Mouse (Mus musculus) yolk sac, embryonic 10.5 days (tissue): ENCODE measurements at regions not wholly inside any gene's neighbourhood (a gene's known extent, or its start where the extent isn't known, plus 50 kb on each side); places are given as distances from the start of the nearest gene placed in this dataset.
"Not testable (repeated sequence)": the region's sequence is repeated elsewhere in the genome, so short reads cannot be mapped to it uniquely, and the experiment has no call there.

Experiments used
- DNase-seq: peaks from one replicate; pipeline ENCODE4 v3.0.0-alpha.2; 2017; ENCODE audit warnings: low spot score

DNA sequence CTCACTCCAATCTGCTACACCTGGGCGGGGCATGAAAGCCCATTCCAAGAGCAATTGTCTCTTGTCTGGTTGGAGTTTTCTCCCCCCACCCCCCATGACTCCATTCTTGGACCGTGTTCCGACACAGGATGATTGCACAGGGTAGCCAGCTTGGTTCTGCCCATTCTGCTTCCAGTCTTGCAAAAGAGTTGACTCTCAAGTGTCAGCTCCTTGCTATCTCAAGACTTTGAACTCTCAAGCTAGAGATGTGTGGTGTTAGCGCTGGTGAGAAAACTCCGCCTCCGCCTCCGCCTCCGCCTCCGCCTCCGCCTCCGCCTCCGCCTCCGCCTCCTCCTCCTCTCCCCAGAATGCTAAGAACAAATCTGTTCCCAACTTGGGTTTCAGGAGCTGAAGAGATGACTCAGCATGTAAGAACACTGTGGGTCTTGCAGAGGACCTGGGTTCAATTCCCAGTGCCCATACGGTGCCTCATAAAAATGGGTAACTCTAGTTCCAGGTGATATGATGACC, 135.1 kb downstream of the Bcat1 start:
- DNase-seq = peak; percentile 56

DNA sequence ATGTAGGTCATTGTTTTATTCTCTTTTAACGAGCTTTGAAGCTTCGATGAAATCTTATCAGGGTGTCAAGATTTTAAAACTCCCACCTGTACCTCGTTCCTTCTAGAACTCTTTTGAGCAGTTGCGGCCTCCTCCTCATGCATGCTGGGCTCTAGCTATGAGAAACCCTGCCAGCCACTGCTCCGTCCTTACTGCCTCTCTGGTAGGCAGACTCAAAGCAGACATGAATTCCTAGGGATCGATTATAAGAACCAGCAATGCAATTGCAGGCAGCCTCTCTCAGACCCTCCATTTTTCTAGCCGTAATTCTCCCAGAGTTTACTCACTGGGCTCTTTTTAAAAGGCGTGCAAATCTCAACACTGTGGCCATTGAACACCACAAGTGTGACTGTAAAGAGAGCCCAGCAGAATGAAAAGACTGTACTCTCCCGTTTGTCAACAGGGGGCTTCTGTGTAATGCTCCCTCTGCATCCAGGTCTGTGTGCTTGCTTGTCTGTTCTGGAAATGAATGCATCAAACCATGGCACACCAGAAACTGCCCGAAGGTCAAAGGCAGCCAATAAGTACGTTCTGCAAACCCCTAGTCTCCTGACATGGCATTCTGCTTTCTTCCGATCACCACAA, 137.3 kb downstream of the Bcat1 start:
- DNase-seq = no peak

DNA sequence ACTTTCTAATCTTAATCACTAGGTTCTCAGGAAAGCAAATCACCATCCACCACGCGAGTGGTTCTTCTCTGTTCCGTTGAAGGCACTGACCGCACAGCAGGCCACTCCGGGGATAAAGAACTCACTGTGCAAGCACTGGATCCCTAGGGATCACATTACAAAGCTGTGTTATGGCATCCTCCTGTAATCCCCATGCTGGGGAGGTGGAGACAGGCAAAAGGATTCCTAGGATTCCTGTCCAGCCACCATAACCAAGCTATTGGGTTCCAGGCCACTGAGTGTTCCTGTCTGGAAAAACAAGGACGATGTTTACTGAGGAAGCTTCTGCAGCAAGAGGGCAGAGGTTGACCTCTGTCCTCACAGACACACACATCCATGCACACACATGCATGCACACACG, 138.8 kb downstream of the Bcat1 start:
- DNase-seq = no peak

DNA sequence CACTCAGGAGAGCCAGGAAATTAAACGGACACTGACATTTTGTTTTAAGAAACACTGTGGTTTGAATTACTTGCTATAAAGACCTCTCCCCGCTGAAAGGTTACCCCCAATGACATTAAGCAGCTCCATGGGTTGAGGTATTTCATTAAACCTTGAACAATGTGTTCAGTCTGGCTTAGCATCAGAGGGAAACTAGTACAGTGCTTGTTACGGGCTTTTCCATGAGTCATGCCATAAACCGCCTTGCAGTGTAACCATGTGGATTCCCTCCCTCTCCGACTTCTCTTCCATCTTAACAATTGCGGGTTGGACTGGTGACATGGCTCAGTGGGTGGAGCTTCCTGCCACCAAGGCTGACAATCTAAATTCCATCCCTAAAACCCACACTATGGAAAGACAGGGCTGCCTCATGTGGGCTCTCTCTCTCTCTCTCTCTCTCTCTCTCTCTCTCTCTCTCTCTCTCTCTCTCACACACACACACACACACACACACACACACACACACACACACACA, 142.2 kb downstream of the Bcat1 start:
- no peak for DNase-seq

DNA sequence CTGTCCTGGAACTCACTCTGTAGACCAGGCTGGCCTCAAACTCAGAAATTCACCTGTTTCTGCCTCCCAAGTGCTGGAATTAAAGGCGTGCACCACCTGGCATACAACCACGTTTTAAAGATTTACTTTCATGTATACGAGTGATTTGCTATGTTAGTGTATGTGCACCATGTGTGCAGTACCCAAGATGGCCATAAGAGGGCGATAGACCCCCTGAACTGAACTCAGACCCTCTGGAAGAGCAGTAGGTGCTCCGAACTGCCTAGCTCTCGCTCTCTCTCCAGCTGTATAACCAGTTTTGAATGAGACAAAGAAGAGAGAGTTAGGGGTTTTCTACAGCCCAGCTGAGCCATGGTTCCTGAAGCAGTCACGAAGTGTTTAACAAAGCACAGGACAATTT, 143.6 kb downstream of the Bcat1 start:
- no peak for DNase-seq

DNA sequence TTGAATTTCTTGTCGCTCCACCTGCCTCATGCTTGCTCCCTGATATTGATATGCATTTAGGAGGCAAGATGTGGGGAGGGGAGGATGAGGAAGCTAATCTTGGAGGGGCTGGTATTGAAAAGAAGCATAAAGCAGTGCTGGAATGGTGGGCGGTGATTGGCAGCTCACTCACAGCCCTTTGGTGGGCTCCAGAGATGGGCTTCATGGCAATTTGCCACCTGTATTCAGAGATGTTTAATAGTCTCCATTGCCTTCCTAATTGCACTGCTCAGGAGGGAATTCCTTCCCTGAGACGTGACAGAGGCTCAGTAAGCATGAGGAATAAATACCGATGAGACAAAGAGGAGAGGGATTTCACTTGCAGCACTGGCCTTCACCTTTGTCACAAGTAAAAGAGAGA, 146.0 kb downstream of the Bcat1 start:
- DNase-seq = no peak

DNA sequence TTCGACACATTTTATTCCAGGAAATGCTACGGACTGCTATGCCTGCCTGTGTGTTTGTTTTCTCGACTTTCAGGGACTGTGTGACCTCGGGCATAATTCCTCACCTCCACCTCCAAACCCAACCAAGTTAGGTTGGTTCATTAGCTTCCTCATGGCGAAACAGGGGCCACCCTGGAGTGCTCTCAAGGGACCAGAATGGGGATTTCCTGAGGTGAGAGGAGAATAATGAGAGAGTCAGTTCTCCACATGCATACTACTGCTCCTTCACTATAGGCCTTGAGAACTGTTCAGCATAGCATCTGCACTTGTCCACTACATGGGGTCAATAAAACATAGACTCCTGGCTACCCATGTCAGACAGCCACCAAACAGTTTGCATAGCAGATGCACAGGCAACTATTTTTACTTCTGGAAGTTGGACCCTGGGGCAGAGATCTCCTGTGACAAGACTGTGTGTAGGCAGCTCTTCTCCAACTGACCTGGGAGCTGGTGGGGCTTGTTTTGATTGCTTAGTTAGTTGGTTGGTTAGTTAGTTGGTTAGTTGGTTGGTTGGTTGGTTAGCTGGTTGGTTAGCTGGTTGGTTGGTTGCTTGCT, 146.6 kb downstream of the Bcat1 start:
- no peak for DNase-seq

DNA sequence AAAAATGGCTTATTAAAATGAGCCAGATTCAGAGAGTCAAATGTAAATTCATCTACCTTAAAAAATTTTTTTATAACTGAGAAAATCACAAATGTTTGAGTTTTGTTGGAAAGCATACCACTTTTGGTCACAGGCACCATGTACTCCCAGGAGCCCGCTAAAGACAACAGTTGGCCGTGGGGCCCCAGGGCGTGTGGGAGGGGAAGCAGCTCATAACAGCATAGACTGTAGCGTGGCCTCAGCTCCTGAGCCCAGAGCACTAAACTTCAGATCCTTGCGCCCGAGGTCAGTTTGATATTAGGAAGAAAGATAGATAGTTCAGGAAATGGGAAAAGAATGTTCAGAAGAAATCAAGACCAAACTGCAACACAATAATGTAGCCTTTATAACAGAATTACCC, 145.8 kb upstream of the Sox5 start:
- no peak for DNase-seq

DNA sequence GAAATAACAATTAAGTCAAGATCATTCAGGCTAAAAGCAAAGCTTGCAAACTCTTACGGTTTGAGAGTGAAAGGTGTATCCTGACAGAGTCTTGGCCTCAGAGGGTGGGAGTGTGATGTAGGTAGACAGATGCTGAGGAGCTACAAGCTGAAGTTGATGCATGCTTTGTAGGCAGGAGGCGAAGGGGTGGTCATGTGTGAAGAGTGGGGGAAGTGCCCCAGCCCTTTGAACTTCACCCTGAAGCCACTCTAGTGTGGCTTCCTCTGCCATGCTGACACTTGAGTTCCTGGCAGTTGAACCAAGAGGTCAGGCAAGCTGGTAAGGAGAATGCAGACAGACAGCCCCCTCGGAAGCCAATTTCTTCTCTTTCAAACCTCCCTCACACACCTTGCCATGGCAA, 141.0 kb upstream of the Sox5 start:
- DNase-seq = no peak

DNA sequence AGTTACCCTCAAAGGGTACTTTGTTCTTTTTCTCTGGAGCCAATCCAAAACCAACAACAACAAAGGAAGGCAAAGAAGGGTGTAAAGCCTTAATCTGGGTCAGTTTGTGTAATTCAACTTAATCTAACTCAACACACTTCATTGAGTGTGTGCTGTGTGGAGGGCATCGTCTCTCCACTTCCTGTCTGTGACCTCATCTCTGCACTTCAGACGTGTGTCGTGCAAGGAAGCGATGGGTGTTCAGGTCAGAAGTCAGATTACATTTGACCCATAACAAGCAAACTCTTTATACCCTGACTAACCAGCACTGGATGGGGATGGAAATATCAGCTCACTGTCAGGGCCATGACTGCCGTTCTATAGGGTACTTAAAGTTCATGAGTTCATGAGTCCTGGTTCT, 138.0 kb upstream of the Sox5 start:
- no peak for DNase-seq

DNA sequence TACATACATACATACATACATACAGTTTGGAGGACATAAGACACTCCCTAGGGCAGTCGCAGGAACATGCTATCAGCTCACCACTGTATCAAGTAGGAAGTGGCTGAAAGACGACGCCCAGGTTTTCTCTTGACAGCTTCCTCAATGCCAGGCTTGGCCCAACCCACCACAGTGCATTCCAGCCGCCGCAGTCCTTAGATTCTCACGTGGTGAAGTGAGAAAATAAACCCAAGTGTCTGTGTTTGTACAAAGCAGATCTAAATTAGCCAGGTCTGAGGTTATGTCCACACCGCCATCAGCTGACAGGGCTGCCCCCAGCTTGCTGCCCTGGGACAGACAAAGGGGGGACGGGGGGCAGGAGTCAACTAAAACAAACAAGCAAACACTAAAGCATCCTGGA, 135.4 kb upstream of the Sox5 start:
- DNase-seq = peak; percentile 65

DNA sequence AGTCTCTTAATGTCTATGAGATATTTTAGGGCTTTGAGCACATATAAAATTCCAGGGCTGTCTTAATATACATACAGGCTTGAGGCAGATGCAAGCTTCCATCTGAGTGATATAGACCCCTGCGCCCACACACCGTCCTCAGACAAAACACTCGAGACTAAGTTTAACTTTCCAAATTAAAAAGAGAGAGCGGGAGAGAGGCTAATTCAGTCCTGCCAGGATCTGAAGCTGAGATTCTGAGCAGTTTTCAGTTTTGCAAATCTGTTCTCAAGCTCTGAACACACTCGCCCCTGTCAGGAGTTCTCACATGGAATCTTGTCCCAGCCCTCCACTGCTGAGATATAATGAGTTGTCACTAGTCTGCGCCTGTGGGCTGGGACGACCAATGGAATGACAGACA, 130.0 kb upstream of the Sox5 start:
- DNase-seq = no peak

DNA sequence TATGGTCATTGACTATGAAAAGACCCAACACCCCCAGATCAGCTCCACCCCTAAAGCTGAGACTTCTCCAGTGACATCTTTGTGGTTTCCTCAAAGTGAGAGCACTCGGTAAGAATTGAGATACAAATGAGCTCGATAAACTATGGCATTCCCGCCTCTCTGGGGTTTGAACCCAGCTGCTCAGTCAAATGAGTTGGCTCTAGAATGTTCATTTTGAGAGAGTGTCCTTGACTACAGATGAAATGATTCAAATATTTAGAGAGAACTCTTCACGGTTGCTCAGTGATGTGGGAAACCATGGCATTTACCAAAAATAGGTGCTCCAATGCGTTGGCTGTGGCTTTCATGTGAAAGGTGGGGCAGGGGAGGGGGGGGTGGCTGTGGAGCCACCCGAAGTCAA, 128.6 kb upstream of the Sox5 start:
- DNase-seq = no peak

DNA sequence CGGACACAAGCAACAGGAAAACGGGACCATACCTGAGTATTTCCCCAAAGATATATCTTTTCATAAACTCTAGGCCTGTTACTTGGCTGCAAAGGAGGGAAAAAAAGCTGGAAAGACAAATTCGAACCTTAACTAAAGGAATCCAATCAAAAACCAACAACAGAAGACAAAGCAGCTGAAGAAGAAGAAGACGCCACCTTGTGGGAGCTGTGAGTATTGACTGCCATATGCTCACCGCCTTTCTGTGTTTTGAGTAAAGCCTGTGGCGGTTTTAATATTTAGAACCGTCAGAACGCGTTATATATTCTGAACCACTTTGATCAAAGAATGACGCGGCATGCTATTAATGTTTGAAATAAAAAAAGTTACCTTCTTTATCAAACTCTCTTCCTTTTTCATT, 126.9 kb upstream of the Sox5 start:
- DNase-seq = no peak

DNA sequence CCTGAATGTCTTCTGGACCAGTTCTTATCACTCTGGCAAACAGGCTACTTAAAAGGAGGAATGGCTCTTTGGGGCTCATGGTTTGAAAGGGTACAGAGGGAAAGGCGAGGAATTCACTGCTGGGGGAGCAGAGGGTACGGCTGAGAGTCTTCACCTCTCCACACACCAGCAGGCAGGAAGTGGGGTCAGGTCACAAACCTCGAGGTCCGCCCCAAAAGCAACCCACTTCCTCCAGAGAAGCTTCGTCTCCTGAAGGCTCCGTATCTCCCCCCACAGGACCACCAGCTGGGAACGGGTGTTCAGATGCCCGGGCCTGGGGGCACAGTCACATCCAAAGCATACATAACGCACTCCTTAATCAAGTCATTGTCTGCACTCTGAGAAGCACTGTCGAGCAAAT, 121.4 kb upstream of the Sox5 start:
- no peak for DNase-seq

DNA sequence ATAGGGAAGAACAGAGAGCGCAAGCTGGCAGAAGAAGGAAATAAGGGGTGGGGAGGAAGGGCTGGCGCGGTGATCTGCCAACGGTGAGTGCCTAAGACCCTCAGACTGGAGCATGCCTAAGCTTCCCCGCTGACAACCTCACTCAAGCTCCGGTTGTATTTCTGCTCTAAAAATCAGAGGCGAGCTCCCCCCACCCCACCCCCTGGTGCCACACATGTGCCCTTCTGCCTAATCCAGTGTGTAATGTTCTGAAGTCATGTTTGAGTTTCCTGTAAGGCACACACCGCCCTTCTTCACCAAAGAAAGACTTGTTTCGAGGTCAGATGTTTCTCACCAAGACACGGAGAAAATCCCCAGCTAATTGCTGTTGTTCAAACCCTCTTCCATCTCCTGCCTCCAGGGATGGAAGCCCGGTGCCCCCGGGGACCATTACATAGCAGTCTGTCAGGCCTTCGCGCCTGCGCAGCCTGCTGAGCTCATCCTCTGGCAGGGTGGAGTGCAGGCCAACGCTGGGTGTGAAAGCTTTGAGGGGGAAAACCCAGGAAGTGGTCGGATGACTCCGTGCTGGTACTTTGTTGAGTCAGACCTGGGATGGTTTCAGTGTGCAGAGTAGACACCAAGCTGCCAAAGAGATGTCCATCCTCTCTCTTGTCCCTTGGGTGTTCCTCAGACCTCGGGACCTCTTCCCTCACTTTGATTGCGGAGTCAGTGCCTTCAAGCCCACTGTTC, 120.7 kb upstream of the Sox5 start:
- no peak for DNase-seq

DNA sequence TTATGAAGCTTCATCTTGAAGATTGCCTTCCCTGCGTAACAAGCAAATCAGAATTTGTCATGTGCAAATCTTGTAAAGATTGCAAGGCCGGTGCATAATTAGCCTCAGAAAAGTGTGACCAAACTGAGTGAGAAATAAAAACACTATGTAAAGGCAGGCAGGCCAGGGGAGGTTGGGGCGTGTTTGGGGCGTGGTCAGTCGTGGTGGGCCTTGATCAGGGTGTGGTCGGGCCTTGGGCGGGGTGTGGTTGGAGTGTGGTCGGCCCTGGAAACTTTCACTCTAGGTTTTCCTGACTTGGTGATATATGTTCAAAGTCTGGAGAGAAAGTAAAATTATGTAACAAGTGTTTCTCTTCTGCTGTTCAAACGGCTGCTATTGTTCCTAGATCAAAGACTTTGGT, 120.0 kb upstream of the Sox5 start:
- DNase-seq = peak; percentile 21

DNA sequence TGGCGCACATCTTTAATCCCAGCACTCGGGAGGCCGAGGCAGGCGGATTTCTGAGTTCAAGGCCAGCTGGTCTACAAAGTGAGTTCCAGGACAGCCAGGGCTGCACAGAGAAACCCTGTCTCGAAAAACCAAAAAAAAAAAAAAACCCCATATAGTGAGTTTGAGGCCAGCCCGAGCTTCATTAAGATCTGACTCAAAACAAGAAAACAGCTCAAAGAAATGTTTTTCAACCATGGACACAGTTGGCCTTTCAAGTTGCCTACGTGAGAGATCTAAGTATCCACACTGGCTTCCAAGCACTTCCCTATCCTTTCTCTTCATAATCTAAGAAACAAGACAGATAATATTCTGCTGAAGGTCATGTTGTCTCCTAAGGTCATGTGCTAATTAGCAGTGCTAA, 119.1 kb upstream of the Sox5 start:
- DNase-seq = not testable (repeated sequence)

DNA sequence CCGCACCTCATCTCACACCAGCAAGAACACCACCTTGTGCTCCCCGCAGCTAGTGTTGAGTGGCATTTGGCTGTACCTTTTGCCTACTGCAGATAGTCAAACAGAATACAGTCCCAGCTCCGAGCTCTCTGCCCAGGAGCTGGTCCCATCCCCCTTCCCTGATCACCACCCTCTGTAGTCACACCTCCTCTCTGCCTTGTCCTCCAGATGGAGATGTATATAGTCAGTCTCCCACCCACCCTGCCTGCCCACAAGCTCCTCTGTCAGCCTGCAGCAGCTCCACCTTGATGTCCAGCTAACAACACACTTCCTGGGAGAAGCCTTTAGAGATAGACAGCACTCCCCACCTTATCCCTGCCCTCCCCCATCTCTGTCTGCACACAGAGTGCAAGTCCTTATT, 115.7 kb upstream of the Sox5 start:
- DNase-seq = no peak

DNA sequence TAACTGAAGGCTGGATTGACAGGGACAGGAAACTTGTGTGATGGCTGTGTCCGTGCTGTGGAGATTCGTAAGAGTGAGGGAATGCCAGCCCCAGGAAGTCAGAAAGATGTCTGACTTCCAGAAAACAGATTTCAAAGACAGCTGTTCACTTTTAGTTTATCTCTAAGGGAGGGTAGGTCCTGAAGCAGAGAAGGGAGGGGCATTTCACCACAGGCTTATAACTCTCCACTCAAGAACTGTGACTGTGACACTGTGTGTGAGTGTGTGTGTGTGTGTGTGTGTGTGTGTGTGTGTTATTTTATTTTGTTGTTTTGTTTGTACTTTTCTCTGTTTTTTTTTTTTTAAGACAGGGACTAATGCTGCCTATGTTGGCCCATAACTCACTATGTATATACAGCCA, 109.1 kb upstream of the Sox5 start:
- DNase-seq = peak; percentile 7

DNA sequence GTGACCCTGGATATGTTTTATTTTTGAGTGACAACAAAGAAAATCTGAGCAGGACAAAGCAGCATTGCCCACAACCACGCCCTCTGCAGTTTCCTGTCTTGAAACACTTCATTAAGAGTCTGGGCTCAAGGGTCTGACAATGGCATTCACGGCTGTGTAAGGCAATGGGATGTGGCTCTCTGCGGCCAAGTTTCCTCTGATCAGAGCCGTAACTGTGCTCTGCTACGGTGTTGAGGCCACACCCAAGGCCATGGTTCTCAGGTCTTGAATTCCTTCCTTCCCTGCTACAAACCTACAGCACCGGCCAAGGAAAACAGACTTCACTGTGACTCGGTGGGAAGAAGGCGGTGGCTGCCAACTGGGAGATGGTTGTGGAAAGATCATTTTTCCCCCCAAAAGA, 108.4 kb upstream of the Sox5 start:
- DNase-seq = no peak

DNA sequence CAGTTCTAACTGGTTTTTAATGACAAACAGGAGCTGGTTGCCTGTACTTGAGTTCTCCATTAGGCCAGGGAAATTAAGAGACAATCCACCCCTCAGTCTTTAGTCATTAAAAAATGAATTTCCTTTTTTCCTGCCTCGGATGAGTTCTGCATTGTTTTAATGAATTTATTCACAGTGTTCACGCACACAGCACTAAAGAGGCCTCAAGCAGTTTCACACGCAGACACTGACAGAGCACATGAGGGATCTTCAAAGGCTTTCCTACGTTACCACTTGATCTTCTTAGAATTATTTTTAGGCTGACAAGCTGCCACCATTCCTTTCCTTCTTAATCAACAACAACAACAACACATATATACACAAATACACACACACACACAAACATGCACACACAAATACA, 101.3 kb upstream of the Sox5 start:
- DNase-seq = no peak

DNA sequence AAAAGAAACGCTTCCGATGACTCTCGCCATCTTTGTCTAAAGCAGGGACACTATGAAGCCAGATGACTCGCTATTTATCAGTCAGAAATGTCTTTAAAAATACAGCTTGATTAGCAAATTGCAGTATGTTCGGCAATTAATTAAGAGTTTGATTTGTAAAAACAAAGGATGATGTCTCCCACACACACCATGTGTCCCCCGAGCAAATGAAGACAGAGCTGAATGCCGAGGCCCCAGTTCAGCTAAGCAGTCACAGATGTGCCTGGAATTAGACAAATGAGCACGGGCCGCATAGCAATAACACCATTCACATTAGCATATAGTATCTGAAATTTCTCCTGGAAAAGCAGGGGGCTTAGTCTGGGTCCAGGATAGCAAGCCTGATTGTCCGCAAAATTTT, 98.3 kb upstream of the Sox5 start:
- no peak for DNase-seq
